Mouse (Mus musculus): ENCODE data around the gene Gm43518. TPM values are rescaled to one million over a fixed set of nuclear protein-coding genes. Genes with fewer than 3 reads are reported as not detected.

Gene Gm43518
- polyA plus RNA-seq, 1 experiment from 2014 or later: 4.3 TPM

- Histone ChIP-seq H3K9ac (replicated peaks) (no peak overlapping the region), H3K27ac (no peak overlapping the region), H3K9me3 (no peaks in the 10 kb centered on the region), H3K4me1 (replicated peaks) (peaks cover 15% of the 10 kb centered on the region), H3K4me2 (replicated peaks) (no peak overlapping the region), H3K36me3 (no peaks in the 10 kb centered on the region), H3K27me3 (peaks cover 10% of the 10 kb centered on the region), H3K4me3 (replicated peaks) (no peak overlapping the region)
- WGBS: 87% methylated on average over 9 of the region's 9 CpGs
- ATAC-seq: no peak
These were observed 53.5 kb downstream of the Gm43518 start for GRCm38 (mm10) chr5:123980521-123981249.

GRCm38 (mm10) chr5:123981250-123981554, 54.0 kb downstream of the Gm43518 start:
- no peak overlapping the region for H3K4me3 ChIP-seq (replicated peaks)
- H3K27me3 ChIP-seq: peaks cover 5% of the 10 kb centered on the region; the same call in 1 of the 2 replicates
- H3K36me3 ChIP-seq: no peaks in the 10 kb centered on the region
- H3K9ac ChIP-seq (replicated peaks): no peak overlapping the region
- no peak overlapping the region for H3K4me2 ChIP-seq (replicated peaks)
- peaks cover 15% of the 10 kb centered on the region; the same call in 1 of the 2 replicates for H3K4me1 ChIP-seq (replicated peaks)
- H3K9me3 ChIP-seq: no peaks in the 10 kb centered on the region
- no peak overlapping the region for H3K27ac ChIP-seq
- WGBS: 92% methylated on average over 6 of the region's 6 CpGs
- ATAC-seq: no peak

- no peak overlapping the region for H3K4me3 ChIP-seq (replicated peaks)
- H3K27ac ChIP-seq: no peak overlapping the region
- WGBS: 79% methylated on average over 11 of the region's 11 CpGs
- peaks cover under 1% of the 10 kb centered on the region; the same call in 1 of the 2 replicates for H3K27me3 ChIP-seq
- ATAC-seq: no peak
- H3K9ac ChIP-seq (replicated peaks): no peak overlapping the region
- peaks cover 8% of the 10 kb centered on the region; the same call in 1 of the 2 replicates for H3K4me1 ChIP-seq (replicated peaks)
- no peaks in the 10 kb centered on the region for H3K9me3 ChIP-seq
- no peak overlapping the region for H3K4me2 ChIP-seq (replicated peaks)
- H3K36me3 ChIP-seq: no peaks in the 10 kb centered on the region
These were observed 55.6 kb downstream of the Gm43518 start for GRCm38 (mm10) chr5:123982838-123983237.

GRCm38 (mm10) chr5:123985434-123985833, 58.2 kb downstream of the Gm43518 start:
- peaks cover 5% of the 10 kb centered on the region; the same call in 1 of the 2 replicates for H3K27me3 ChIP-seq
- 87% methylated on average over 9 of the region's 9 CpGs for WGBS

GRCm38 (mm10) chr5:123986925-123987324, 59.7 kb downstream of the Gm43518 start:
- H3K9me3 ChIP-seq: no peaks in the 10 kb centered on the region
- no peak overlapping the region for H3K9ac ChIP-seq (replicated peaks)
- no peak overlapping the region for H3K4me2 ChIP-seq (replicated peaks)
- H3K4me1 ChIP-seq (replicated peaks): peaks cover 21% of the 10 kb centered on the region
- H3K4me3 ChIP-seq (replicated peaks): no peak overlapping the region
- H3K27me3 ChIP-seq: peaks cover 12% of the 10 kb centered on the region
- H3K36me3 ChIP-seq: no peaks in the 10 kb centered on the region
- no peak for ATAC-seq
- 94% methylated on average over 2 of the region's 2 CpGs for WGBS
- no peak overlapping the region for H3K27ac ChIP-seq

More at GRCm38 (mm10) chr5:123985434-123985833, 58.2 kb downstream of the Gm43518 start:
- Histone ChIP-seq H3K4me3 (replicated peaks) (no peak overlapping the region), H3K27ac (no peak overlapping the region), H3K4me1 (replicated peaks) (peaks cover 13% of the 10 kb centered on the region), H3K4me2 (replicated peaks) (no peak overlapping the region), H3K9me3 (no peaks in the 10 kb centered on the region), H3K36me3 (no peaks in the 10 kb centered on the region), H3K9ac (replicated peaks) (no peak overlapping the region)
- ATAC-seq: no peak

- Histone ChIP-seq H3K4me2 (replicated peaks) (no peak overlapping the region), H3K27me3 (peaks cover 17% of the 10 kb centered on the region), H3K4me1 (replicated peaks) (peaks cover 26% of the 10 kb centered on the region), H3K36me3 (no peaks in the 10 kb centered on the region), H3K27ac (no peak overlapping the region), H3K9ac (replicated peaks) (no peak overlapping the region), H3K9me3 (no peaks in the 10 kb centered on the region), H3K4me3 (replicated peaks) (no peak overlapping the region)
- 80% methylated on average over 4 of the region's 4 CpGs for WGBS
- ATAC-seq: no peak
These were observed 60.3 kb downstream of the Gm43518 start for GRCm38 (mm10) chr5:123987511-123987910.

Other genes starting within 250 kb of the Gm43518 start
- 81.1 and 81.2 TPM in 2 replicates for gene Clip1, start 242.8 kb upstream of the Gm43518 start, polyA plus RNA-seq (2015; fragmentation: Nextera tagmentation; extraction: Ambion mirVana)
- 81.8 and 83.6 TPM in 2 replicates for gene Zcchc8, start 206.3 kb upstream of the Gm43518 start, polyA plus RNA-seq (2015; fragmentation: Nextera tagmentation; extraction: Ambion mirVana)
- gene Rsrc2, start 178.0 kb upstream of the Gm43518 start, polyA plus RNA-seq (2015; fragmentation: Nextera tagmentation; extraction: Ambion mirVana): 173 and 184 TPM in 2 replicates
- 14.8 TPM in 2 replicates for gene Kntc1, start 177.7 kb upstream of the Gm43518 start, polyA plus RNA-seq (2015; fragmentation: Nextera tagmentation; extraction: Ambion mirVana)
- not detected in 2 replicates for gene Hcar2, start 61.9 kb upstream of the Gm43518 start, polyA plus RNA-seq (2015; fragmentation: Nextera tagmentation; extraction: Ambion mirVana)
- gene Hcar1, start 47.4 kb upstream of the Gm43518 start, polyA plus RNA-seq (2015; fragmentation: Nextera tagmentation; extraction: Ambion mirVana): 0.08 and 0.30 TPM in 2 replicates
- gene Denr, start 20.2 kb upstream of the Gm43518 start, polyA plus RNA-seq (2015; fragmentation: Nextera tagmentation; extraction: Ambion mirVana): 145 and 162 TPM in 2 replicates
- 5.1 and 8.0 TPM in 2 replicates for gene Ccdc62, start 3.3 kb downstream of the Gm43518 start, polyA plus RNA-seq (2015; fragmentation: Nextera tagmentation; extraction: Ambion mirVana)
- gene Hip1r, start 46.2 kb downstream of the Gm43518 start, polyA plus RNA-seq (2015; fragmentation: Nextera tagmentation; extraction: Ambion mirVana): 19.0 and 20.1 TPM in 2 replicates
- 71.5 and 79.3 TPM in 2 replicates for gene Vps37b, start 104.9 kb downstream of the Gm43518 start, polyA plus RNA-seq (2015; fragmentation: Nextera tagmentation; extraction: Ambion mirVana)
- gene Abcb9, start 168.4 kb downstream of the Gm43518 start, polyA plus RNA-seq (2015; fragmentation: Nextera tagmentation; extraction: Ambion mirVana): 4.7 and 4.9 TPM in 2 replicates
- gene Ogfod2, start 184.9 kb downstream of the Gm43518 start, polyA plus RNA-seq (2015; fragmentation: Nextera tagmentation; extraction: Ambion mirVana): 25.4 and 30.6 TPM in 2 replicates
- gene Arl6ip4, start 188.7 kb downstream of the Gm43518 start, polyA plus RNA-seq (2015; fragmentation: Nextera tagmentation; extraction: Ambion mirVana): 82.3 and 85.8 TPM in 2 replicates

All from midbrain, embryonic 13.5 days (tissue).